Mouse (Mus musculus) gastrocnemius, postnatal 25 days (tissue): ENCODE measurements at regions not wholly inside any gene's neighbourhood (a gene's known extent, or its start where the extent isn't known, plus 50 kb on each side); places are given as distances from the start of the nearest gene placed in this dataset.

Experiments
- DNase-seq: peaks from one replicate; pipeline ENCODE4 v3.0.0; 2022

DNA sequence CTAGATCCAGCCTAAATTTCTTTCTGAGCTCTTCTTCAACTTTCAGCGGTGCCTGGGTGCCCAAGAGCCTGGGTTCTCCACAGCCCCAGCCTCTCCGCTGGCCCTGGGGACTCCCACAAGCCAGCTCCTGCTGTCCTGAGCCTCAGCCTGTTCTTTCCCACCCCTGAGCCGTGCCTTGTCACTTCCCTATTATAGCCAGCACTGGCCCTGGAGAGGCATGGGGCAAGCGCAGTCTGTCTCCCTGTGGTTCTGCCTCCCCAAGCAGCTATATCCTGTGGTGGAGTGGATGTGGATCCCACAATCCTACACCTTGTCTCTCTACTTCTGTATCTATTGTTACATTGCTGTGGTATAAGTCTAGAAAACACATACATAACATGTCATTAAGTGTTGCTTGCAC lies 128.6 kb upstream of the Hgf start:
- DNase-seq = no peak

DNA sequence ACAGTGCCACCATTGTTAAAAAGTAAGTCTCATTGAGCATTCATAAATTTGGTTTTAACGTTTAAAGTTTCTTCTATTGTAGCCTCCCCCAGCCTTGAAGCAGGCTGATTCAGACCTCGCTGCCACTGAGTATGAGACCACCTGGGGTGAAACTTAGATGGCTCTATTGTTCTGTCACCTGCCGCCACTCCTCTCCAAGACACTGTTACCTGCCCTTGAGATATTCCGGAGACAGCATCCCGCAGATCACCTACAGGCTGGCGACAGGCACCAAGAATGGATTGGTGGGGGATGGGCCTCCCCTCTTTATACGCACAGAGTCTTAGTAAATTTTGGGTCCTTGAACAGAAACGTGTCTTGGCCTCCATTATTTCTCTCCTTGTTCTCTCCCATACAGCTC lies 128.0 kb upstream of the Hgf start:
- DNase-seq = no peak

GRCm38 (mm10) chr5:16426306-16426705 lies 127.0 kb upstream of the Hgf start:
- DNase-seq = no peak

DNA sequence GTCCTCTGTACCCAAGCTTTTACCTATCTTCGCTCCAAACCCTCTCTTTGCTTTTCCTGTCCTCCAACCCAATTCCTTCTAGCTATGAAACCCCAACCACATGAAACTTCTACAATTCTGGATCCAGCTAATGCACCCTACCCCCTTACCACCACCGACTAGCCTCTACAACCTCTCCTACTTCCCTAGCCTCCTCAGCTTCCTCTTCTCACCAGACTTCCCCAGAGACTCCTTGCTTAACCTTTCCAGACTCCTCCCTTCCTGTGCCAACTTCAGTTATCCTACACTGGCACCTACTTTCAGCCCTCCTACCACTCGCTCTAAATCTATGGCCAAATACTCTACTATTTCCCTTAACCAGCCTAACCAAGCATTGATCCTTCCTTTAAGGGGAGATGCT lies 118.7 kb upstream of the Hgf start:
- no peak for DNase-seq

DNA sequence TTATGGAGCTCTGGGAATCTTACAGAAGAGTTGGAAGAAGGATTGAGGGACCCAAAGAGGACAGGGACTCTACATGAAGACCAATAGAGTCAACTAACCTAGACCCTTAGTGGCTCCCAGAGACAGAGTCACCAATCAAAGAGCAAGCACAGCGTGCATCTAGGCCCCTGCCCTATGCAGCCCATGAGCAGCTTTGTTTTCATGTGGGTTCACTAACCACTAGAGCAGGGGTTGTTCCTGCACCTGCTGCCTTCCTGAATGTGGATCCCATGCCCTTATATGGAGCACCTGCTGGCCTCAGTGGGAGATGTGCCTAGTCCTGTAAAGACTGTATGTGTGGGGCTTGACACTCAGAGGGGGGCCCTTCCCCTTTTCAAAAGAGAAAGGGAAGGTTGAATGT lies 108.2 kb upstream of the Hgf start:
- no peak for DNase-seq

DNA sequence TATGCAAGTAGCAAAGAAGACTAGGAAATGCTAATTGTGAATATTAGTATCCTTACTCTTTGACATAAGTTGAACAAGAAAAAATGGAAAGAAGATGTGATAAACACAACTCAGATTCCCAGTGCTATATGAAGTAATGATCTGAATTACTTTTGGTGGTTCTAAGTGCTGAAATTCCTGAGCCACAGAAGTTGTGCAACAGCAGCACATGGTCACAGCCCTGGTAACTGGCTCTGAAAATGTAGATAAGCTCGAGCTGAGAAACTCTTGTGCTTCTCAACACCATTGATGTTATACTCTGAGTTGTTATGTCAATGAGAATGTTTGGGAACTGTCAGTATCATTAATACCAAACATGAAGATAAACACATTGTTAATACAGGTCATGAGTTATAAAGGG lies 106.3 kb upstream of the Hgf start:
- DNase-seq = no peak

- DNase-seq = no peak
These were observed 91.5 kb upstream of the Hgf start for GRCm38 (mm10) chr5:16461795-16462194.

DNA sequence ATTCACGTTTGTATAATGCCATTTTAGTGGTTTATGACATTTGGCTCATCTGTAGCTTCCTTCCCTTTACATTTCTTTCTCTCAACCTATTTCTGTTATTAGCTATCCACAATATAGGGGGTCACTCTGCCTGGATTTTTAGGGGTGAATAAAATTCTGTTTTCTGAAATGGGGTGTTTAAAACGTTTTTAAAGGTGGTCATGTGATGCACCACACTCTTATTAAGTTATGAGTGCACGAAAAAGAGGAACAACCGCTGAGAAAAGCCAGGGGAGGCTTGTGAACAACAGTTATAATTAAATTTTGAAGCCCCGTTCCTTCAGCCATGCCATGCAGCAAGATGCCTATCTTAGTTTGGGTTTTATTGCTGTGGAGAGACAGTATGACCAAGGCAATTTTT lies 87.0 kb upstream of the Hgf start:
- DNase-seq = no peak

DNA sequence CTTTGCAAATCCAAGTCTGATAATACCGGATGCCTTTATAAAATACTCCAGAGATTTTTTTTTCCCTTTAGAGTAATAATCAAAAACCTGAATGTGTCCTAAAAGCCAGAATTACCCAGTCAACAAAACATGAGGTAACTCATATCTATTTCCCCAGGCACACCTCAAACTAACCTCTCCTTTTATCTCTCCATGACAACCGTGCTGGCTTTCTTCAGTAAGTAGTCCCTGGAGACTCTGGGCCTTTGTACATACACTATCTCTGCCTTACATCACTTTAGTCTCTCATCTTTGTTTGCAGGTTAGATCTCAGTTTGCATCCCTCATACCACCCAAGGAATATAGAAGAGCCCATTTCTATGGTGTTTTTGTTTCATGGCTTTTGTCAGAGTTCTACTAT lies 84.7 kb upstream of the Hgf start:
- no peak for DNase-seq

GRCm38 (mm10) chr5:16469221-16469620 lies 84.1 kb upstream of the Hgf start:
- no peak for DNase-seq

DNA sequence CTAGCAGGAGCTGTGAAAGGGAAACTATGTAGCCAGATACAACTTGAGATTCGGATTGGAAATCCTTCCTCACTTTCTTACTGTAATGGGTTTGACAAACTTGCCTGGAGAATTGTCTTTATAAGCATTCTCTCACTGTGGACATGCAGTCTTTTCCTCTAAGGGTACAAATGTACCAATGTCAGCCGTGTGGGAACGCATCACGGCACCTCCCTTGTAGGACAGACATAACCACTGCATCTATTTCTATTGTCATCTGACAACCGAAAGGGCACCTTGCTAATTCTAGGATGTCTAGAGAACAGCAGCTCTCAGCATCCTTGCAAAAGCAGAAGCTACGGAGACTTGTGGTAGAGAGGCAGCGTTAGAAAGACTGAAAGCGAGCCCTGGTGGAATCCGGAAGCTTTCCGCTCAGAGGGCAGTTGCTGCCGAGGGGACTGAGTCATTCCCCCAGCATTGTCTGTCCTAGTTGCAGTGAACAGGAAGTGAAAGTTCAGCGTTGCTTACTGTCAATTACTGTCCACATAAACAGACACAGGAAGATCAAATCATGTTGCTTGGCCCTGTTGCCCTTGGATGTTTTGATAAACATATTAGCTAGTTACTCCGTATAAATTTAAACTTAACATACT lies 83.5 kb upstream of the Hgf start:
- DNase-seq = peak; percentile 36

- peak; percentile 6 for DNase-seq
These were observed 82.8 kb upstream of the Hgf start for GRCm38 (mm10) chr5:16470366-16470982.

- DNase-seq = no peak
These were observed 65.3 kb upstream of the Hgf start for GRCm38 (mm10) chr5:16487969-16488368.

GRCm38 (mm10) chr5:16489803-16490202 lies 63.5 kb upstream of the Hgf start:
- DNase-seq = no peak

DNA sequence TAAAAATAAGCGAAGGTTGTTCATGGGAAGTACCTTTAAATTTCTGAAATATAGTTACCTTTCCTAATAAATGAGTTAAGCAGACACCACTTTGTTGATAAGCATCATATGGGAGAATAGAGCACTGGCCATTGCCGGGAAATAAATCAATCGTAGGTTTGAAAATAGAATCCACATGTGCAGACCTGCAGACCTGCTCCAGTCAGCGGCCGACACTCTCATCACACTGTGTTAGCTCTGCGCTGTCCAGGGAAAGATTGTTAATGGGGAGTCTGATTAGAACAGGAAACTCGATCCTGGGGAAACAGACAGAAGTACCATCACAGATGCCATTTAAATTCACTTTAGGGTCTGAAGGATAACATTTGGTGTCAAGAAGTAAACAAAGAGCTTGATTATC lies 53.4 kb upstream of the Hgf start:
- no peak for DNase-seq
